Mouse (Mus musculus) embryo, embryonic 11.5 days (tissue): ENCODE results near the gene Vmn1r17.
"Not testable (repeated sequence)": the region's sequence is repeated elsewhere in the genome, so short reads cannot be mapped to it uniquely, and the experiment has no call there.

Source experiments
- DNase-seq: peaks from one replicate; pipeline ENCODE4 v3.0.0-alpha.2; 2012; ENCODE audit warnings: low read depth, low spot score

Gene Vmn1r17

GRCm38 (mm10) chr6:57363627-57364026 lies at the start of gene Vmn1r17:
Gene Vmn1r17 (minus strand): TSS chr6:57363727.
- DNase-seq, result no peak

DNA sequence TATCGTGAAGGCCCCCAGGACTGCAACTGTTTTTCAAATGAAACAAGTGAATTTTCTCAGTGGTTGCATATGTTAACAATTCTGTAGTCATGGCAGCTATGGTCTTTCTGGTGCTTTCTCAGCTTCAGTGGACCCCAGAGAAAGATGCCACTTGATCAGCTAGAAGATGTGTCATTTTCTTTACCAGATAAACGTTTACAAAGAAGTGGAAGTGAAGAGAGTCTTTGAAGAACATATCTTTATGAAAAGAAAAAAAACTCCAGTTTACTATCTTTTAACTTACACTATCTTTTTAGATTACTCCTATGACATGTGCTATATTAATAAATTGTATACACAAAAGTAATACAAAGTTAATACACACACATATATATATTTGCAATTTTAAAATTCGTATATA lies 40.0 kb upstream of the Vmn1r17 start, which contains the start of gene Vmn1r19:
Gene Vmn1r19, plus strand, starts transcription at position 301 of the 400 bp plus-strand sequence.
- not testable (repeated sequence) for DNase-seq

- no peak for DNase-seq
These were observed 32.2 kb upstream of the Vmn1r17 start, which contains the start of gene Vmn1r18 for GRCm38 (mm10) chr6:57395683-57396082. Gene Vmn1r18 (minus strand): TSS chr6:57395783.

GRCm38 (mm10) chr6:57367496-57367895 lies 4.0 kb upstream of the Vmn1r17 start:
- DNase-seq, result no peak

DNA sequence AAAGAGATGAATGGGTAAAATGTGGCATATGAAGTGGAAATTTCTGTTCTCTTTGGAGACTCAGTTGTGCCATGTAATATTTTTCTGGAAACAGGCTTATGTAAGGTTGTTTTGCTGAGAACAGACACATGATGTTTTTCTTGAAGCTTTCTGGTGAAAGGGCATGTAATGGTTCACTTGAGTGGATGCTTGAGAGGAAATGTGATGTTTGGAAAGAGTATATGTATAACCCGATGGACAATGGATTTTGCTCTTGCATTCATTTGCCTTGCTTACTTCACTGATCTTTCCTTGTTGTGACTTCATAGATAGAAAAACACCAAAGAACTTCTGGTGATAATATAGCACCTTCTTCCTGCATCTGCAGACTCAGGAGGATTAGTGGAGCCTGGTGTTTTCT lies 2.3 kb upstream of the Vmn1r17 start:
- not testable (repeated sequence) for DNase-seq

DNA sequence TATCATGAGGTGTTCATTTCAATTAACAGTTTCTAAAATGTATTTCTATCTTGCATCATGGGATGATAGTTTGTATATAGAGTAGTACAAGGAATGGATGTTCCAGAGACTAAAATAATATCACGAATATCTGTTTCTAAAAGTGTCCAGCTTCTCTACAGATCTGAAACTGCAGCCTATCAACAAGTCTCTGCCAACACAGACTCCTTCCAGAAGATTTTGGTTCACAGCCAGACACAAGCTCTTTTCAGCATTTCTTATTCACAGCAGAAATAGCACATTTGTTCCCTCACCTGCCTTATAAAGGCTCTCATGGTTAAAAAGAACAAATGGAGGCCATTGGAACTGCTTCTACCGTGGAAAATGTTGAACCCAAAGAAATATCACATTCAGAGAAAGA lies 6.7 kb downstream of the Vmn1r17 start:
- DNase-seq, result no peak

GRCm38 (mm10) chr6:57329394-57329793 lies 34.1 kb downstream of the Vmn1r17 start, which contains the start of gene Vmn1r16:
Gene Vmn1r16 (minus strand): TSS chr6:57329494.
- DNase-seq, result no peak

DNA sequence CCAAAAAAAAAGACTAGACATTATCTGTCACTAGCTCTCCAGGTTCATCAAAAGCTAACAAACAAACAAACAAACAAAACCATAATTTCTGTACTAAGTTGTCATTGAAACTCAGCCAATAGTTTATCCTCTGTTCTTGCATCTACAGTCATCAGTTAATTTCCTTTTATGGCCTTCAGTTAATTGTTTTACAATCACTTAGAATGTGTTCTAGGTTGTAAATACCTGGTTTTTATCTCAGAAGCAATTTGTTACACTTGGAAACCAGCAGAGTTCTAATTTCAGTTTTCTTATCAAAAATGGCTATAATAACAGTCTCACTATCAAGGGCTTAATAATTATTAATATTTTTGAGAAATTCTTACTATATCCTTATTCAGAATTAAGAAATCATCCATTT lies 37.4 kb downstream of the Vmn1r17 start:
- DNase-seq, result no peak
